Mouse (Mus musculus) erythroblast, embryonic 14.5 days (primary cell): Measurements from ENCODE around the gene Bzw2.

Experiments used
- GATA1 ChIP-seq: IDR thresholded peaks from 2 replicates; pipeline ENCODE4 v1.6.1; 2012; ENCODE audit warnings: low read length, inconsistent platforms, mixed read lengths
- TAL1 ChIP-seq: IDR thresholded peaks from 3 replicates; pipeline ENCODE4 v1.6.1; 2012; ENCODE audit warnings: low read length, inconsistent platforms, mixed read lengths

- TF ChIP-seq TAL1 (no peak), GATA1 (no peak)
Observed at GRCm38 (mm10) chr12:36111110-36111509, 46.8 kb downstream of the Bzw2 start.
